Mouse (Mus musculus): ENCODE measurements around the gene Slc22a6.

DNA sequence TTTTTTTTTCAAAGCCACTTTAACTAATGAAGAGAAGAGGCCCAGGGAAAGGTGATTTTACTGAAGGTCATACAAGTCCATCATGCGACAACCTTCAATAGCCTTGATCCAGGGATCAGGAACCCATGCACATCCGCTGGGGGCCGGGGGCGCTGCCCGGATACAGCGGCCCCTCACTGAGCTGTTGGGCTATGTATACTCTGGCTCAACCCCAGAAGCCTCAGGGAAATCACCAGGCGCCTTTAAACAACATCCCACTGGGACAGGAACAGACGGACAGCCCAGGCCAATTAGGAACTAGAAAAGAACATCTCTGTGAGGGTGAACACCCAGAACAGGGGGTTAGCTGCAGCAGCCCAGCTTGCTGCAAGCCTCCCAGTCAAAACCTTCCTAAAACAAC, 26.9 kb upstream of the Slc22a6 start, which contains the start of gene Slc22a8:
- no peak for TF ChIP-seq CTCF (IDR thresholded peaks at IDR 0.05; ENCODE audit: low read depth, low read length)
- no peak for TF ChIP-seq POLR2A (IDR thresholded peaks at IDR 0.05; ENCODE audit: extremely low read depth, insufficient read depth, low read length)
